Mouse (Mus musculus) gastrocnemius, adult 18-20 months (tissue): Measurements from ENCODE around the gene Atp6v1g3. TPM values are rescaled to one million over a fixed set of nuclear protein-coding genes. Genes with fewer than 3 reads are reported as not detected.

Experiments
- DNase-seq: peaks from one replicate; pipeline ENCODE4 v3.0.0; 2021; ENCODE audit warnings: low spot score
- long read RNA-seq, 2 experiments: library from polyadenylated mRNA; stranded (forward); transcript quantifications; one replicate each; pipeline ENCODE4 v2.0.0; 2021
- total RNA-seq, 2 experiments: library from RNA; stranded (reverse); gene quantifications; 2 replicates each; pipeline ENCODE4 v1.2.3; 2021

The Atp6v1g3 gene
- not detected for total RNA-seq
- long read RNA-seq, experiment 1, result 0 reads
- long read RNA-seq, experiment 2, result 0 reads

GRCm38 (mm10) chr1:138273438-138273837 lies at the start of gene Atp6v1g3:
Gene Atp6v1g3, plus strand, starts transcription at chr1:138273738.
- DNase-seq, result no peak

GRCm38 (mm10) chr1:138233051-138233450 lies 40.5 kb upstream of the Atp6v1g3 start:
- no peak for DNase-seq

- DNase-seq, result no peak
These were observed 36.3 kb upstream of the Atp6v1g3 start for GRCm38 (mm10) chr1:138237252-138237651.

- DNase-seq, result no peak
These were observed 29.6 kb upstream of the Atp6v1g3 start for GRCm38 (mm10) chr1:138243947-138244346.

GRCm38 (mm10) chr1:138244485-138244884 lies 29.1 kb upstream of the Atp6v1g3 start:
- no peak for DNase-seq

- no peak for DNase-seq
These were observed 28.4 kb upstream of the Atp6v1g3 start for GRCm38 (mm10) chr1:138245103-138245502.

- no peak for DNase-seq
These were observed 28.0 kb upstream of the Atp6v1g3 start for GRCm38 (mm10) chr1:138245533-138245932.

- no peak for DNase-seq
These were observed 26.9 kb upstream of the Atp6v1g3 start for GRCm38 (mm10) chr1:138246438-138247164.

GRCm38 (mm10) chr1:138247699-138248483 lies 25.6 kb upstream of the Atp6v1g3 start:
- no peak for DNase-seq

GRCm38 (mm10) chr1:138248770-138249169 lies 24.8 kb upstream of the Atp6v1g3 start:
- DNase-seq, result no peak

- no peak for DNase-seq
These were observed 22.6 kb upstream of the Atp6v1g3 start for GRCm38 (mm10) chr1:138250951-138251350.

- no peak for DNase-seq
These were observed 17.3 kb upstream of the Atp6v1g3 start for GRCm38 (mm10) chr1:138256172-138256789.

GRCm38 (mm10) chr1:138258758-138259157 lies 14.8 kb upstream of the Atp6v1g3 start:
- no peak for DNase-seq

GRCm38 (mm10) chr1:138261520-138261919 lies 12.0 kb upstream of the Atp6v1g3 start:
- DNase-seq, result no peak

GRCm38 (mm10) chr1:138262408-138262807 lies 11.1 kb upstream of the Atp6v1g3 start:
- no peak for DNase-seq

- DNase-seq, result no peak
These were observed 6.0 kb upstream of the Atp6v1g3 start for GRCm38 (mm10) chr1:138267465-138268055.

GRCm38 (mm10) chr1:138274930-138275329 lies 1.4 kb downstream of the Atp6v1g3 start:
- DNase-seq, result no peak

- DNase-seq, result no peak
These were observed 2.3 kb downstream of the Atp6v1g3 start for GRCm38 (mm10) chr1:138275859-138276258.

- no peak for DNase-seq
These were observed 7.6 kb downstream of the Atp6v1g3 start for GRCm38 (mm10) chr1:138281139-138281538.

GRCm38 (mm10) chr1:138282413-138283141 lies 9.0 kb downstream of the Atp6v1g3 start:
- DNase-seq, result no peak

- no peak for DNase-seq
These were observed 14.1 kb downstream of the Atp6v1g3 start for GRCm38 (mm10) chr1:138287665-138288064.
